Mouse (Mus musculus) embryonic fibroblast, embryonic 13.5 days (primary cell): Measurements from ENCODE around the gene Zfp418.
"Not testable (repeated sequence)": the region's sequence is repeated elsewhere in the genome, so short reads cannot be mapped to it uniquely, and the experiment has no call there.

Experiments
- CTCF ChIP-seq: IDR thresholded peaks from 2 replicates; pipeline ENCODE4 v1.5.1; 2011; ENCODE audit warnings: mild to moderate bottlenecking, control low read depth, low read length, moderate library complexity, borderline replicate concordance; ENCODE audit not compliant: insufficient read depth
- POLR2A ChIP-seq: IDR thresholded peaks from 2 replicates; pipeline ENCODE4 v1.6.1; 2011; ENCODE audit warnings: low read depth, mild to moderate bottlenecking, control low read depth, low read length, moderate library complexity

- not testable (repeated sequence) for TF ChIP-seq POLR2A, CTCF
Observed at GRCm38 (mm10) chr7:7209313-7210151, 38.4 kb downstream of the Zfp418 start, which contains the start of gene Zfp772.
